Mouse (Mus musculus) thymus, postnatal 4 days (tissue): ENCODE results near the gene Haao.

Experiments used
- DNase-seq: peaks from one replicate; pipeline ENCODE4 v3.0.0; 2021

Gene Haao

GRCm38 (mm10) chr17:83830616-83831292 is 17.0 kb downstream of the Haao start:
- no peak for DNase-seq

- DNase-seq = no peak
Observed at GRCm38 (mm10) chr17:83829356-83829755, 18.4 kb downstream of the Haao start.

- peak; percentile 46 for DNase-seq
Observed at GRCm38 (mm10) chr17:83823835-83824234, 23.9 kb downstream of the Haao start.

- DNase-seq = no peak
Observed at GRCm38 (mm10) chr17:83821876-83822275, 25.9 kb downstream of the Haao start.

- DNase-seq = no peak
Observed at GRCm38 (mm10) chr17:83820701-83821100, 27.1 kb downstream of the Haao start.

- DNase-seq = no peak
Observed at GRCm38 (mm10) chr17:83819503-83819902, 28.3 kb downstream of the Haao start.

GRCm38 (mm10) chr17:83816996-83817395 is 30.8 kb downstream of the Haao start:
- no peak for DNase-seq

- DNase-seq = no peak
Observed at GRCm38 (mm10) chr17:83813050-83813449, 34.7 kb downstream of the Haao start.

GRCm38 (mm10) chr17:83812200-83812944 is 35.4 kb downstream of the Haao start:
- no peak for DNase-seq

GRCm38 (mm10) chr17:83810285-83810684 is 37.5 kb downstream of the Haao start:
- no peak for DNase-seq

GRCm38 (mm10) chr17:83809197-83809829 is 38.5 kb downstream of the Haao start:
- no peak for DNase-seq

- no peak for DNase-seq
Observed at GRCm38 (mm10) chr17:83808476-83809098, 39.2 kb downstream of the Haao start.

- peak; percentile 81 for DNase-seq
Observed at GRCm38 (mm10) chr17:83807778-83808398, 39.9 kb downstream of the Haao start.

- DNase-seq = peak; percentile 35
Observed at GRCm38 (mm10) chr17:83807345-83807744, 40.4 kb downstream of the Haao start.

- DNase-seq = no peak
Observed at GRCm38 (mm10) chr17:83805078-83805477, 42.7 kb downstream of the Haao start.

GRCm38 (mm10) chr17:83803987-83804386 is 43.8 kb downstream of the Haao start:
- DNase-seq = no peak

GRCm38 (mm10) chr17:83799506-83800050 is 48.2 kb downstream of the Haao start:
- DNase-seq = no peak

GRCm38 (mm10) chr17:83795121-83795520 is 52.6 kb downstream of the Haao start:
- DNase-seq = no peak

- DNase-seq = no peak
Observed at GRCm38 (mm10) chr17:83792388-83792787, 55.4 kb downstream of the Haao start.

GRCm38 (mm10) chr17:83790158-83790557 is 57.6 kb downstream of the Haao start:
- no peak for DNase-seq

GRCm38 (mm10) chr17:83786418-83786817 is 61.3 kb downstream of the Haao start:
- DNase-seq = no peak

GRCm38 (mm10) chr17:83782740-83783139 is 65.0 kb downstream of the Haao start:
- DNase-seq = no peak
